Mouse (Mus musculus) E14TG2a.4 (cell line): ENCODE data around the gene E030030I06Rik.

ENCODE experiments used
- CTCF ChIP-seq: conservative IDR thresholded peaks from 2 replicates; pipeline ENCODE4 v1.5.1; 2014; ENCODE audit warnings: low read length
- NANOG ChIP-seq: IDR thresholded peaks from 2 replicates; pipeline ENCODE4 v1.6.1; 2014; ENCODE audit warnings: borderline replicate concordance, low read length, mixed read lengths
- POU5F1 ChIP-seq: IDR thresholded peaks from 2 replicates; pipeline ENCODE4 v1.6.1; 2014; ENCODE audit warnings: low read length, borderline replicate concordance

DNA sequence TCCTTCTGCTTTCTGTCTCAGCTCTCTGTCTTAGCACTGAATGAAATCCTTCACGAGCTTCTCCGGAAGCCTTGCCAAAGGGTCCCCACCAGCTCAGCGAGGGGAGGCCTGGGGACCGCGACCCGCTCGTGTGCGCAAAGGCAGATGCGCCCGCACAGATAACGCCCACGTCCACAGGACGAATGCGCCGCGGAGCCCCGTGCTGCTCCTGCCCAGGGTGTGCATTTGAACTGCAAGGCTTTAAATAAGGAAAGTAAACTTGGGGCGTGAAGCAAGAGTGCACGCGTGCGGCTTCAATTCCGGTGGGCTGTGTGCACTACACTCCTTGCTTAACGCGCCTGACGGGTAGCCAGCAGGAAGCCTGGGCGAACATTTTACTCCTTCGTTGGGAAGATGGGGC is 1.5 kb upstream of the E030030I06Rik start:
- TF ChIP-seq CTCF, result no peak
- TF ChIP-seq NANOG, result no peak
- TF ChIP-seq POU5F1, result no peak
